Mouse (Mus musculus) spleen, postnatal 4 days (tissue): ENCODE results near the gene Isy1.

Experiments used
- DNase-seq, 2 experiments: peaks; one replicate each; pipeline ENCODE4 v3.0.0; 2022; ENCODE audit warnings: low spot score in 2 of 2

Isy1 gene

DNA sequence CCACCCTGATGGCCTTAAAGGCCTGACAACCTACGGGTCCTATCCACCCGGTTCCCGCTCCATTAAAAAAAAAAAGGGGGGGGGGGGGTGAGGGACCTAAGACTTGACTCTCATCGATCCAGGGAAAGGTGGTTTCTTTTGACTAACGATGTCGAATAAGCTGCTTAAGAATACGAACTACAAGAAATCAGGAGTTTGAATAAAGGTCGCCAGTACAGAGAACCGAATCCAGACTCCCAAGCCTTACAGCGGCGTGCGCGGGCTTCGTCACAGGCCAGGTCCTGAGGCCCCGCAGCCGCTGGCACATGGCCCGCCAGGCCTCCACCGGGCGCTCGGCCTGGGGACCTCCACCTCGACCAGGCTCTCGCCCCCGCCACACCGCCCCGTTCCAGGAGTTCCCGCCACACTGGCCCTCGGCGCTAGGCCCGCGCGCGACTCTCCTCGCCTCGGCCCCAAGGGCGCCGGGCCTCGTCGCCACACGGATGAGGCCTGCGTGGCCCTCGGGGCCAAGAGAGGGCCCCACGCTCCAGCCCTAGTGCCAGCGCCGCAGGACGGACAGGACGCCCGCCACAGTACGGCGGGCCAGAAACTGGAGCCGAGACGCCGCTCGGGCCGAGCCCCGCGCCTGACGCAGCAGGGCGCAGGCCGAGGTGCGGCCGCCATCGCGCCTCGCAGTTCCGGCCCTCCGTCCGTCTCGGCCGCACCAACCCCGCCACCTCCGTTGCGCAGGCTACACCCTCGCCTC, 11.7 kb upstream of the Isy1 start:
- peak; percentile 52 to 82 for DNase-seq

DNA sequence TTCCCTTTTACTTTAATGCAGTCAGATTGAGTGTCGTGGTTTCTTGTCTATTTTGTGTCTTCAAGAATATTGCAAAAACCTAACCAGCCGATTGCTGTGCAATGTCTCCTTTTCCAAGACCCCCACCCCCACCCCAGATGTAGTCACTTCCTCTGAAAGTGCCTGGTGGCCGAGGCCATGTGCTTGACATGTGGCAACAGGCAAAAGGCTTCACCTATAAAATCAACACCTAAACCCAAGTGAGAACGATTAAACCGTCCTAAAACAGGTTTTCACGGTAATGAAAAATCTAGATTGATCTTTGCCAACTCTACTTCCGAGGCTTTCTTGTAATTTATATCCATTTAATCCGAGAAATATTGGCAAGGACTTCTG, 11.2 kb upstream of the Isy1 start:
- DNase-seq, result no peak

DNA sequence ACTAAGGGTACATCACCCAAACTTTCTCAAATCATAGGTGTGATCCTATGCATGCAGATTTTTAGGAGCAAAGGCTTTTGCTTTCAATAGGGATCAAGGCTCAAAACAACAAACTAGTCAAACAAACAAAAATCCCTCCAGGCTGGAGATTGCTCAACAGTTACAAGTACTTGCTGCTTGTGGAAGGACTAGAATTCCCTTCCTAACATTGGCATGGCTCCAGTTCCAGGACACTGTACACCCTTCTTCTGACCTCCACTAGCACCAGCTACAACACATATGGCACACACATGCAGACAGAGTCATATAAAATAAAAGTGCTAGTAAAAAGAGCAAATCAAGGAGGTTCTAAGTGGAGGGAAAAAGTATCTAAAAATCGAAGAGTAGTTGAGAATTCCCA, 8.2 kb upstream of the Isy1 start:
- no peak for DNase-seq

DNA sequence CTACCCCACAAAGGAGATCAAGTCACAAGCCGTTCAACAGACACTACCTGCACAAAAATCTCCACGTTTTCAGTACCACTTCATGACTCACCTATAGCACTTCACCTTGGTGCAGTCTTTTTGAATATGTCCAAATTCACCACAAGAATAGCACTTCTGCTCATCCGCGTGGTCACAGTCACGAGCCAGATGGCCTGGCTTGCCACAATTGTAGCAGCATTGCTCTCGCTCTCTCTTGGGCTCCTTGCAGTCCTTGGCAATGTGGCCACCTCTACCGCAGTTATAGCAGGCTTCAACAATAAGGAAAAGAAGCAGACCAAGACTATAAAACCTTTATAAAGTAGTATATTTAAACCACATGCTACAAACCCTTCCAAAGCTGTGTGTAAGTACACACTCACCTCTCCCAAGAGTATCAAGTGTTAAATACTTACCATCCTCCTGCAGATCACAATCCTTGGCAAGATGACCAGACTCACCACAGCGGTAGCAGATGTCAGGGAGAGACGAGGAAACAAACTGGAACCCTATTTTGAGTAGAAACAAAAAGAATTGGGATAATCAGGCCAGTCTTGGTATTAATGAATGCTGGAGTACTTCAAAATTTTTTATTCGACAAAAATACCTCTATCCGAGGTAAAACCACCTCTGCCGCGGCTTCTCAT, 6.6 kb upstream of the Isy1 start:
- DNase-seq, result no peak

DNA sequence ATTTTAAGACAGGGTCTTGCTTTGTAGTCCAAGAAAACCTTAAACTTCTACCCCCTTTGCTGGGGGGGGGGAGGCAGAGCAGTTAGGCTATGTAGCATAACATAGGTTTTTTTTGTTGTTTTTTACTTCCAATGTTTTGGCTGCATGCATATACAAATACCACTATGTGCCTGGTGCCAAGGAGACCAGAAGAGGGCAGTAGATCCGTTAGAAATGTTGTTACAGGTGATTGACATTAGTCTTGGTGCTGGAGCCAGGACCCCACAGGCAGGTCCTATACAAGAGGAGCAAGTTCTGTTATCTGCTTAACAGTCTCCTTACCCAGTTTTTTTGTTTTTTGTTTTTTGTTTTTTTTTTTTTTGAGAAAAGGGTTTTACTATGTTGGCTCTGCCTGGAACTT, 3.7 kb upstream of the Isy1 start:
- no peak for DNase-seq

DNA sequence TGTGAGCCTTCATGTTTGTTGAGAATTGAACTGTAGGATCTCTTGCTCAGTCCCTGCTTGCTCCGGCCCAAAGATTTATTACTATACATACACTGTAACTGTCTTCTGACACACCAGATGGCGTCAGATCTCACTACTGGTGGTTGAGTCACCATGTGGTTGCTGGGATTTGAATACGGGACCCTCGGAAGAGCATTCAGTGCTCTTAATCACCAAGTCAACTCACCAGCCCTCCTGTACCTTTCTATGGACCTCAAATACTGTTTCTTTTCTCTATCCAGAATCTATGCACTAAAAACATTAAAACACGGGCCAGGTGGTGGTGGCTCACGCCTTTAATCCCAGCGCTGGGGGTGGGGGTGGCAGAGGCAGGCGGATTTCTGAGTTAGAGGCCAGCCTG, 3.0 kb upstream of the Isy1 start:
- no peak for DNase-seq

DNA sequence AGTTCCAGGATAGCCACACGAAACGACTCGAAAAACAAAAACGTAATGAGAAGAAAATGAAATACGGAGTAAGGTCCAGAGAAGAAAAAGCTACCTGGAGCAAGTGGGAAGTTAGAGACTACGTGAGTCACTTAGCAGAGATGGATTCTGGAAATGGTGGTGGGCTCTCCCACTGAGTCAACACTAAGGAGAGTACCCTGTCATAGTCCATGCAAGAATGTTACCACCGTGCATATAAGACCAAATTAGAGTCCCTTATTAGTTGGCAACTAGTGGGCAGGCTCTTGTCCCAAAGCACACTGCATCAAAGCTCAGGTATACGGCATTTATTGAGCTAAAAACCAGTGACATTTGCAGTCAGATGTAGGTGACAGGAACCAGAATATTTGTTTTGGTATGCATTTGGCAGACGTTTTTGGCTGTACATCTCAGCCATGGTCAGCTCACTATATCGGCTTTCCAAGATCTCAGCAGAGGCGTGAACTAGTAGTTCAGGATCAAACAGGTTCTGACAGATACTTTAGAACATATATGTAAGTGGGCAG, 1.3 kb upstream of the Isy1 start:
- no peak for DNase-seq

DNA sequence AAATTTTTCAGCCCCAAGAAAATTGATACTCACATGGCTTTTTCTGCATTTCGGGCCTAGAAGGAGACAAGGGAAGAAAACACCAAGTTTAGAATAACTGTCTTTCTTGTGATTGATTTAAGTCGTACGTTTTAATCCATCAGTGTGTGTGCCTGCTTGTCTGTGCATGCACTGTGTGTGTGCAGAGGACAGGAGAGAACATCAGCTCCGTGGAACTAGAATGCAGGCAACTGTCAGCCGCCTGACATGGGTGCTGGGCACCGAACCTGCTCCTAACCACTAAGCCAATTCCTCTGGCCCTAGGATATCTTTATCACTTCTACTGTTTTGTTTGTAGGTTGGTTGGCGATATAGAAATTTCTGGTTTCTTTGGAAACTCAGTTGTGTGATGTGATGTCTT, 2.9 kb downstream of the Isy1 start, which contains the start of gene Gm45140:
Gene Gm45140 (minus strand): TSS at position 101 of the 400 bp plus-strand sequence.
- no peak for DNase-seq

DNA sequence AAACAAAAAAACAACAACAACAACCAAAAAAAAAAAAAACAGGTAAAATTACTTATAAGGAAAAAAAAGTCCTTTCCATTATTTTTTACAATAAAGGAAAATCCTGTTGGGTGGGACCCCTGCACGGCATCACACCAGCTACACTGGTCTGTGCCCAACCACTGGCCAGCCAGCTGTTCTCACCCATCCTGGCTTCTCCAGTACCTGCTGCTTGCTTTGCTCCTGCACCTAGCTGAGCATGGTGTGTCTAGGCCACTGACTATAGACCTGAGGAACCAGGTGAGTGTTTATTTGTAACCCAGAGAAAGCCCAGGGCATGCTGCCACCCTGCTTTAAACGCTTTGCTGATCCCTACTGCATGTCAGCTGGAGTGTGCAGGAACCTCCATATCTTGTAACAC, 18.2 kb downstream of the Isy1 start:
- DNase-seq, result no peak

DNA sequence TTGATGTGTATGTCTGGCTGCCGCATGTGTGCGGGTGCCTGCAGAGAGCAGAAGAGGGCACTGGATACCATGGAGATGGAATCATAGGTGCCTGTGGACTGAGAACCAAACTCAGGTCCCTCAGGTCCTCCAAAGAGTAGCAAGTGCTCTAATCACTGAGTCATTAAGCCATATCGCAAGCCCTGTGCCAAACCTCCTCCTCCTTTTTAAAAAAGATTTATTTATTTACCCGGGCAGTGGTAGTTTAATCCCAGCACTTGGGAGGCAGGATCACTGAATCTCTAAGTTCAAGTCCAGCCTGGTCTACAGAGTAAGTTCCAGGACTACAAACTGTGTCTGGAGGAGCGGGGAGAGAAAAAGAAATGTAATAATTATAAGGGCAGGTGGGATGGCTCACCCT, 24.1 kb downstream of the Isy1 start:
- DNase-seq, result no peak

DNA sequence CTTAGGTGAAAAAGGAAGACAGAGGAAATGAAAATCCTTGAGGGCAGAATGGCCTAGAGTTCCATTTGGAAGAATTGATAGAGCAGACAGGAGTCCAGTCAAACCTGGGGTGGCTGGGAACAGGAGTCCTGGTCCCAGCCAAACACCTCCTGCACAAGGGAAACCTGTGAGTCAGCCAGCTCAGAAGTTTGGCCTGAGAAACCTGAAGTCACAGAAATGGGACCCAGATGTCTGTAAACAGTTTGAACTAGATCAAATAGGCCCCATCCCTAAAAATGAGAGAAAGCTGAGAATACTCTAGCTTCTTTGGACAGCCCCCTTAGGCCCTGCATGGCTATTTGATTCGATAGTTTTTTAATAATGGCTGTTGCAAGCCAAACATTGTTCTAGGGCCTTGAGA, 25.9 kb downstream of the Isy1 start:
- DNase-seq, result no peak

DNA sequence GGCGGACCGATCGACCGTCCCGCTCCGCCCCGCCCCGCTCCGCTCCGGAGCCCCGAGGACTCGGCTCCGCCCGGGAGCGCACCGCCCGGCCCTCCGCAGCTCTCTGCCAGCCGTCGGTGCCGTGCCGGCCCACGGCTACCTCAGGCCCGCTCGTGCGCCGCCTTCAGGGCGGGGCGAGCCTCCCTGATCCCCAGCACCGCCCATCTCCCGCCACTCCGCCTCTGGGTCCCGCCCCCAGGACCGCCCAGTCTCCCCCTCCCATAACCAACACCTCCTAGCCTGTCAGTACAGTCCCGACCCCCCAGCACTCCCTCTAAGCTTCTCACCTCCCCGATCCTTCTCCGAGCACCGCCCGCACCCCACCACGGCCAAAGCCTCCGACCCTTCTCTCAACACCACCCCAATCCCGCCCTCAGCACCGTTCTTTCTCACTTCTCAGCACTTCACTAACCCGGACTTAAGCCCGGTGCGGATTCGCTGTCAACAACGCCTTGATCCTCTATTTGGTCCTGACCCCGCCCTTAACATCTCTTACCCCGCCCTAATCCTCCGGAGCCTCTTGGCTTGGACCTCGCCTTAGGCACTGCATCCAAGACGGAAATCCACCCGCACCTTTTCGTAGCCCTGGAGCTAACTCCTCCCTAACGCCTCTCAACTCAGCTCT, 26.8 kb downstream of the Isy1 start, which contains the start of gene Rab43:
Gene Rab43 (minus strand): TSS at position 490 of the 664 bp plus-strand sequence.
- DNase-seq, result peak; percentile 96

DNA sequence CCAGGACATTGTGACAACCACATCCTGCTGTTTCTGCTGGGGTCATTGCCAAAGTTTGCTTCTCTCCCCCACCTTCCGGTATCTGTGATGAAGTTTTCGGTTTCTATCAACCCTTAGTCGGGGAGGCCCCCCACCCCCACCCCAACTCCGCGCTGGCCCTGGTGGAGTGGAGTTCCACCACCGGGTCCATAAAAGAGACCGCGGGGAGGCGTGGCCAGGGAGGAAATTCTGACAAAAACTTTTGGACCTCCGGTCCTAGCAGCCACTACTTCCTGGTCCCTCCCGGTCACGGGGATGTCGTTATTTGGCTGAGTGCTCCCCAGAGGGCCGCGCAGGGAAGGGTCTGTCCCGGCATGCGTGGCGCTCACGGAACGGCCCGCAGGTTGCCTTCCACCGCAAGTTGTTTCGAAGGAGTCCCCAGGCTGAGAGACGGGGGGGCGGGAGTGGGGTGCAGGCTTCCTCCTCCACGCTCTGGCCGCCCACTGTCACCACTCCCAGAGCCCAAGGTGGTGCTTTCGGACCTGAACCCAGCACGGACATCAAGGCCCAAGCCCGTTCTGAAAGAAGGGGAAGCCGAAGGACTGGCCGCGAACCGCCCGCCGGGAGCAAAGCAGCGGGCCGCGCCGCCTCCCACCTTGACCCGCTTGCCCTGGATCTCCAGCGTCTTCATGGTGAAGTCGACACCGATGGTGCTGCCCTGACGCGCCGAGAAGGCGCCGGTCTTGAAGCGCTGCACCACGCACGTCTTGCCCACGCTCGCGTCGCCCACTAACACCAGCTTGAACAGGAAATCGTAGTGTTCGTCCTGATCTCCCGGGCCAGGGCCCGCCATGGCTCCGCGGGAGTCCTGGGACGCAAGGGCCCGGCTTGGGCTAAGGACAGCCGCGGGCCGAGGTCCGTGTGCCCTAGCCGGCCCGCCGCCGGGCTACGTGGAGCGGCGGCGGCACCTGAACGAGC, 27.6 kb downstream of the Isy1 start:
- DNase-seq, result peak; percentile 73 to 84

DNA sequence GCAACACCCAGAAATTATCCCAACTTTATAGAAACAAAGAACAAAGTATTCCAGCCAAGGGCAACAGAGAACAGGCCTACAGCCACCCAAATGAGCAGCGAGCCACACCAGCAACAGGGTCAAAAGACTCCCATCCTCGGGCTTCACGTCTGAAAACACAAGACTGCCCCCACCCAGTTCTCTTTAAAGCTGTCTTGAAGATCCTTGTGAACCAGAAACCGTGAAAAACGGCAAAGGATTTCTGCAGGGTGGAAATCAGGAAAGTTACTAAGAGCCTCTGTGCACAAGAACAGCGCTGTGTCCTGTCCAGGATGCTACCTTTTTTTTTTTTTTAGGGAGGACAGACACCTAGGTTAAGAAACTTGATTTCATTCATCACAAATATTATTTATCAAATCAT, 28.3 kb downstream of the Isy1 start:
- peak in 1 of 2 experiments; percentile 64 for DNase-seq

DNA sequence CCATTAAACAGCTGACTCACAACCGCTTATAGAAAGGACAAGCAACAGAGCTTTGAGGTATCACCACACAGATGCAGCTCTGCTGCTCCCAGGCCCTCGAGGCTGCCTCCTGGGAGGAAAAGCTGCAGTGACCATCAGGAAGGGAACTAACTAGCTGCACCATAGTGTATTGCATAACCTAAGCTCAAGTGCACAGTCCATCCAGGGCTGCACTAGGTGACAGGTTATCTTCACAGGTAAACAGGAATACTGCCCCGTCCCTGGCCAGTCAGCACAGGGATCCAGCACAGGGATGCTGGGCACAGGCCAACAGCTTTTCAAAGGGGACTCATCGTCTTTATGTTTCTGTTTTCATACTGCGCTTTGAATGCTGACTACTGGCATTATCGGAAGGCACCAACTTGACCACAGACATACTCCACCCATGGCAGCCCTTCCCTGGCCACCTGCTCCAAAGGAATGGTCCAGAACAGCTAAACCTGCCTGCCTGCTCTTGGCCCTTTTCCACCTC, 28.9 kb downstream of the Isy1 start:
- DNase-seq, result peak; percentile 61 to 74

DNA sequence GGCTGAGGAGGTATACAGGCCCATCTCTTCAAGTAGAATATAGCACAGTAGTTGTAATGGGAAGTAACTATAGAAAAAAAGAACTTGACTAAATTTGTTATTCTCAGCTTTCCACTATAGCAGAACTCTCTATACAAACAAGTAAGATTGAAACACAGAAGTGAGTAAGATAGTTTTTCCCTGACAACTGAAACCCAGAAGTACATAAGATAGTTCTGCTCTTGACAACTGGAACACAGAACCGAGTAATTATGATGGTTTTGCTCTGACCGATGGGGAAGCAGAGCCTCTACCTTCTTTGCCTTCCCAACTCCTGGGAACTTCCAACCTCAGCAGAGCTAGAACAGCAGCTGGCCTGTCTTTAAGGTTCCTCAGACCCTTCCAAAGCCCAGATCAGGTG, 29.5 kb downstream of the Isy1 start:
- DNase-seq, result no peak

DNA sequence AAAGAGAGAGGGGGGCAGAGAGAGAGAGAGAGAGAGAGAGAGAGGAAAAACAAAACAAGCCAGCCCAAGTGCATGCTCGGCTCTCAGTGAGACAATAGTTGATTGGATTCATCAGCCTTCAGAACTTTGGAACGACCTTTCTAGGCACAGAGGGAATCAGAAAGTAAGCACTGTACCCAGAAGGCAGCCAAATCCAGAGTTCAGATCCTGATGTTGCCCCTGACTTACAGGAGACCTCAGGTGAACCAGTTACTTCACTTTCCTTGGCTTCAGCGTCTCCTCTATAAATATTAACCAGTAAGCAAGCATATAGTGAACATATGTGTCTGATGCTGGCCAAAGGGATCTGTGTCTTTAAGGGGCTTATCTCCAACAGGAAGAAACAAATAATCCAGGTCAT, 30.1 kb downstream of the Isy1 start:
- DNase-seq, result peak in 1 of 2 experiments; percentile 61

DNA sequence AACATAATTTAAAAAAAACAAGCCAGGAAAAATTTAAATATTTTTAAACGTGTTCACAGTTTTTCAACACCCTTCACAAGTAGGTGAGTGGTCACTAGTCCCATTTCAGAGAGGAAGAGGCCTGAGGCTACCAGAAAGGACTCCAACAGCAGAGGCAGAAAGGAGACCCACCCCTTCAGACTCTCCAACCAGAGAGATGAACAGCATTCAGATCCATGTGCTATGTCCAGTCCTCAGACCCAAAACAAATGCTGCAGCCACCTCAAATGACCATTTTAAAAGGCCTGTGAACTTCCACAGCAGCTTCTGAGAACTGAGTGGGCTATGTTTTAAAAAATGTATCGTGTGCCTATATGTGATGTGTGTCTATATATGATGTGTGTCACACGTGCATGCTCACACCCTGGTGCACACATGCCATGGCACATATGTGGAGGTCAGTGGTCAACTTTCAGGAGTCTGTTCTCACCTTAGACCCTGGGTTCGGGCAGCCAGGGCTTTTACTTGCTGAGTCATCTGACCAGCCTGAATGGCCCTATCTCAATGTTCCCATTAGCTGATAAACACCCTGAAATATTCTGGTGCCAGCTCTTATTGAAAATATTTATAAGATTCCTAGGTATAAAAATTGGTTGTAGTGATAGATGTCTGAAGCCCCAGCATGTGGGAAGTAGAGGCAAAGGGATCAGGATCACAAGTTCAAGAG, 30.7 kb downstream of the Isy1 start:
- DNase-seq, result peak in 1 of 2 experiments; percentile 62

DNA sequence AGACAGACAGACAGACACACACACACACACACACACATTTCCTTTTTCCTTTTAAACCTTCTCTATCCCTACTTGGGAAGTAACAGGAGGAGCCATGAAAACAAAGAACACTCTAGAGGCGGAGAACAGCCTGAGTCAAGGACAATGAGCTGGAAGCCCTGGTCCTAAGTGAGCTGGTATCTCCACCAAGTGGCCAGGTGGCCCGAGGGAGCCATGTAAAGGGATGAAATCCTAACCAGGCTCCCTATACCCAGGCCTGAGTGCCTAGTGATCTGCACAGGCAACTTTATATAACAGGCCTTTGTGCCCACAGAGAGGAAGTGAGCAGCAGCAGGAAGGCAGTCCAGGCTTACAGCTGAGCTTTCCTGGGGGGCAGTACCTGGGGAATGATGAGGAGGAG, 31.7 kb downstream of the Isy1 start:
- peak in 1 of 2 experiments; percentile 60 for DNase-seq

DNA sequence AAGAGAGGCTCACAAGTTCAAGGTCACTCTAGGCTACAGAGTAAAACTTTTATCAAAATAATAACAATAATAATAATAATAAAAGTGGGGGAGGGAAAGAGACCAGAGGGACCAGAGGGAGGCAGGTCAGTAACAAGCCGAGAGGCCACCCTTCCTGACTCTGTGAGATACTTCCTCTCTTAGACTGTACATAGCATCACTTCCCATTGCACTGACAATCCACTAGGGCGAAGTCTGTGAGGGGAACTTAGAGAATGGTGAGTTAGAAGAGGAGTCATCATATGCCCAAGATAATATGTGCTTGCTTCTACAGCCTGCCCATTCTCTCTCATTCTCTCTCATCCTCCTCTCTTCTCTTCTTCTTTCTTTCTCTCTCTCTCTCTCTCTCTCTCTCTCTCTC, 32.6 kb downstream of the Isy1 start:
- DNase-seq, result peak in 1 of 2 experiments; percentile 60

DNA sequence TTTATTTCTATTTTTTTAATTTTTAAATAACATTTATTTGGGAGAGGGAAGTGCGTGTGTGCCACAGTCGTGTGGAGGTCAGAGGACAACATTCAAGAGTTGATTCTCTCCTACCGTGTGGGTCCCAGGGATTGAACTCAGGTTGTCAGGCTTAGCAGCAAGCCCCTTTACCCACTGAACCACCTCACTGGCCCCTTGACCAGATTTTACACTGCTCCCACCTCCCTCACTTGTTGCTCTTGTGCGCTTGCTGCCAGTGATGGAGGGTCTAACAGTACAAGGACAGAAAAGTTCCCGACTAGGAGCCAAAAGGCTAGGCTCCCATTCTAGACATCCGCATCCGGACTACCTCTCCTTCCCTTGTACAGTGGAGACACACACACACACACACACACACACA, 33.1 kb downstream of the Isy1 start:
- DNase-seq, result no peak
